Mouse (Mus musculus): Measurements from ENCODE around the gene Nap1l5.

GRCm38 (mm10) chr6:58907791-58908190 lies 915 bp upstream of the Nap1l5 start:
- TF ChIP-seq CTCF (IDR thresholded peaks at IDR 0.05; ENCODE audit: low read depth) (no peak), EP300 (IDR thresholded peaks at IDR 0.05; ENCODE audit: low read depth) (no peak)
